Mouse (Mus musculus) gastrocnemius, adult 8-10 months (tissue): Measurements from ENCODE around the gene Cct4. TPM values are rescaled to one million over a fixed set of nuclear protein-coding genes. Genes with fewer than 3 reads are reported as not detected.

Source experiments
- DNase-seq, 2 experiments: peaks; one replicate each; pipeline ENCODE4 v3.0.0; 2022; ENCODE audit warnings: low spot score in 2 of 2
- total RNA-seq, 4 experiments: library from RNA; stranded (reverse); gene quantifications; 2 replicates each; pipeline ENCODE4 v1.2.4; 2022

Cct4 gene
- 100 to 1,000 TPM in 1 of 4 experiments, 10 to 100 TPM in 3; 81.4 to 104 (median 87.7) TPM for total RNA-seq

DNA sequence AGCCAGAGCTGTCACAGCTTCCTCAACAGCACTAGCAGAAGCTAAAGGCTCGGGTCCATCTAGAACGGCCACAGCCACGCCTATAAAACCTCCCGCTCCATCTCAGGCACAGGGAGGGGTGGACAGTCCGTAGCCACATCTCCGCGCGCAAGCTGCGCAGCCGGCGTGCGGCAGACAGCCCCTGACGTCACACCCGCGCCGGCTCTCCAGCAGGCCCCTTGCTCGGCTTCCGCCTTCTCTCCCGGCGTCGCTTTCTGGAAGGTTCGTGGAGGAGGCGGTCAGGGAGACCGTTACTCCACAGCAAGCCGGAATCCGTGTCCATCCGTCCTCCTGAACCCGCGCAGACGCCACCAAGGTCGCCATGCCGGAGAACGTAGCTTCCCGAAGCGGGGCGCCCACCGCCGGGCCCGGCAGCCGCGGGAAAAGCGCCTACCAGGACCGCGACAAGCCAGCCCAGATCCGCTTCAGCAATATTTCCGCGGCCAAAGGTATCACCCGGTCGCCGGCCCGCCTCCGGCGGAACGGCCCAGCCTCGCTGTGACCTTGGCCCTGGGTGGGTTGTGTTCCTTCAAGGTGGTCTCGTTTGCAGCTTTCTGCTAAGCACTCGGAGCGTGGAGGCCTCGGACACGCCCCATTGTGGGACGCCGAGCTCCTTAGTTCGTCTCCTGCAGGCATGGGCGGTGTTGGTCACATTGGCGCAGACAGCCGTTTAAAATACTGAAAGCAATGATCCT lies at the start of gene Cct4:
TSS of gene Cct4 (plus strand) at position 127 of the 734 bp plus-strand sequence.
- peak; percentile 83 to 87 for DNase-seq

- no peak for DNase-seq
Measured at GRCm38 (mm10) chr11:22949101-22949500, 41.2 kb upstream of the Cct4 start.

GRCm38 (mm10) chr11:22950131-22950530 lies 40.2 kb upstream of the Cct4 start:
- DNase-seq = no peak

GRCm38 (mm10) chr11:22952668-22953067 lies 37.7 kb upstream of the Cct4 start:
- DNase-seq = no peak

DNA sequence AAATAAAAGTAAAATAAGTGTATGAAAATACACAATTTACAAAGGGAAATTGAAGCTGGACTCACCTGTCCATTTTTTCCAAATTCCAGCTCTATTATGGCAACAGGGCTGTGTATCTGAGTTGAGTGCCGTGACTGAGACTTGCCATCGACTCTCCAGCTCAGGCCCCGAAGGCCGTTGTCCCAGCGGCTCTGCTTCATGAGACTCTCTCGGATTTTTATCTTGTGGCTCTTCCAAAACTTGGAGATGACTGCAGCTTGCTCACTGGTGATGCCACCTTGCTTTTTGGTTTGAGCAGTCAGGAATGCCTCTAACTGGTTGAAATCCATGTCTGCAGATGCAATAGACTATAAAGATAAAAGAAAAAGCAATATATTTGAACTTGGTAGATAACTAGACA lies 34.0 kb upstream of the Cct4 start:
- no peak for DNase-seq

DNA sequence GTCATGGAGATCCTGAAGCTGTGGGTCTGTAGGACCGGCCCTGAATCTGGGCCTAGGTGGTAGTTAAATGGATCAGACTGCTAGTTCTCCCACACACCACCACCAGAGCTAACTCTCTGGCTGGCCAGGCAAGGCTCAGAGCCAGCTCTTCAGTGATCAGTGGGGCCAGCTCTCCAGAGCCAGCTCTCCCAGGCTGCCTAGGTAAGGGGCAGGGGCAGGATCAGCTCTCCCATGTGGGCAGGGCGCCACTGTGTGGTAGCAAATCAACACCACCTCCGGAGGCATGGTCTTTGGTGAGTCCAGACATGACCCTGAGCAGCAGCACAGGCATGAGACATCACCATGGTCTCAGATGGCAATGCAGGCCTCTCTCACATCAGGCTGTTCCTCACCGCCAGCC lies 33.5 kb upstream of the Cct4 start:
- peak; percentile 9 to 48 for DNase-seq

DNA sequence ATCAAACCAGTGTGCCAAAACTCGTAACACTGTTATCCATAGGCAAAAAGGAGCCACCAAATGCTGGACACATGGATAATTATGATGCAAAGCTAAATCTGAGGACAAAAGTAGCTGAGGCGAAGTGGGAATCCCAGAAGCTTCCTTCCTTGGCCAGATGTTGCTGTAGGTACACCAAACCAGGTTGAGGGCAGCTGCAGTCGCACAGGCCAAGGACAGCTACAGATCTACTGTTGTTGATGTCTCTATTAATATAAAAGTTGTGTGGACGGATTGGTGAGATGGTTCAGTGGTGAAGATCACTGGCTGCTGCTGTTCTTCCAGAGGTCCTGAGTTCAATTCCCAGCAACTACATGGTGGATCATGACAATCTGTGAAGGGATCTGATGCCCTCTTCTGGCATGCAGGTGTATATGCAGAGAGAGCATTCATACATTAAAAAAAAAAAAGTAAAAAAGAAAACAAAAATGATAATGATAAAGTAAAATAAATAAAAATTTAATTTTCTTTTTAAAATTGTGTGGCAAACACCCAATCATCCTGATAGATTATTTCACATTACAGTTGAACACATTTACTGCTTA lies 32.4 kb upstream of the Cct4 start:
- DNase-seq = no peak

GRCm38 (mm10) chr11:22962101-22962500 lies 28.2 kb upstream of the Cct4 start:
- DNase-seq = no peak

- no peak for DNase-seq
Measured at GRCm38 (mm10) chr11:22964401-22964800, 25.9 kb upstream of the Cct4 start.

DNA sequence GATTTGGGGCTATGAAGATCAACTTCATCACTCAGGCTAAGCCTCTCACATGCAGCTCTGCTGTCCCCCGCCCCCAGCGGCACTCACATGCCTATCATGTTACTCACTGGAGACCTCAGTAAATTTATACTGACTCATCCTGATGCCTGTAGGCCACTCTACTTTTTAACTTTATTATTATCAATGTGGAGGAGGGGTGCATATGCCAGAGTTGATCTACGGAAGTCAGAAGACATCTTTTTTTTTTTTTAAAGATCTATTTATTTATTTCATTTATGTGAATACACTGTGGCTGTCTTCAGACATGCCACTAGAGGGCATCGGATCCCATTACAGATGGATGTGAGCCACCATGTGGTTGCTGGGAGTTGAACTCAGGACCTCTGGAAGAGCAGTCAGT lies 24.8 kb upstream of the Cct4 start:
- DNase-seq = no peak

GRCm38 (mm10) chr11:22969486-22969885 lies 20.8 kb upstream of the Cct4 start:
- no peak for DNase-seq

GRCm38 (mm10) chr11:22970546-22970945 lies 19.8 kb upstream of the Cct4 start:
- no peak for DNase-seq

- DNase-seq = peak; percentile 21 to 44
Measured at GRCm38 (mm10) chr11:22971835-22972709, 18.2 kb upstream of the Cct4 start, which contains the start of gene Zrsr1. Zrsr1 (plus strand) TSS chr11:22972005.

DNA sequence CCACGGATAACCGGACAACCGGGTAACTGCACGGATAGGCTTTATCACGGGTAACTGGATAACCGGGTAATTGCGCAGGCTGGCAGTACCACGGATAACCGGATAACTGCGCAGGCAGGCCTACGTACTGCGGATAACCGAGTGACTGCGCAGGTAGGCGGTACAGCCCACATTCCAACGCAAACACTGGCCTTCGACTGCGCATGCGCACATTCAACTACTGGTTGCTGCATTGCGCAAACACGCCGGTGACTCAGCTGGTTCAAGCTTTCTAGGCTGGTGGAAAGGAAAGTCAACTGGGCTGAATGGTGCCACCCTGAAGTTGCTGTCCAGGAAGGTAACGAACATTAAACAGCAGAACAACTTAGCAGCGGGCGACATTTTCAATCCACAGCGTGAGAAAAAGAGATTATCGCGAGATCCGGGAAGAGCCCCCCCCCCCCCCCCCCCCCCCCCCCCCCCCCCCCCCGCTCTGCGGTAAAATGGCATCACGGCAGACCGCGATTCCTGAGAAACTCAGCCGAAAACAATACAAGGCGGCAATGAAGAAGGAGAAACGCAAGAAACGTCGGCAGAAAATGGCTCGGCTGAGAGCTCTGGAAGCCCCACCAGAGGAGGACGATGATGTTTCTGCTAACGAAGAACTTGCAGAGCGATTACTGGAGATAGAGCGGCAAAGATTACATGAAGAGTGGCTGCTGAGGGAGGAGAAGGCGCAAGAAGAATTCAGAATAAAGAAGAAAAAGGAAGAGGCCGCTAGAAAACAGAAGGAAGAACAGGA lies 17.4 kb upstream of the Cct4 start:
- peak; percentile 58 to 70 for DNase-seq

GRCm38 (mm10) chr11:22973599-22973998 lies 16.7 kb upstream of the Cct4 start:
- DNase-seq = no peak

GRCm38 (mm10) chr11:22978215-22978614 lies 12.1 kb upstream of the Cct4 start:
- no peak for DNase-seq

DNA sequence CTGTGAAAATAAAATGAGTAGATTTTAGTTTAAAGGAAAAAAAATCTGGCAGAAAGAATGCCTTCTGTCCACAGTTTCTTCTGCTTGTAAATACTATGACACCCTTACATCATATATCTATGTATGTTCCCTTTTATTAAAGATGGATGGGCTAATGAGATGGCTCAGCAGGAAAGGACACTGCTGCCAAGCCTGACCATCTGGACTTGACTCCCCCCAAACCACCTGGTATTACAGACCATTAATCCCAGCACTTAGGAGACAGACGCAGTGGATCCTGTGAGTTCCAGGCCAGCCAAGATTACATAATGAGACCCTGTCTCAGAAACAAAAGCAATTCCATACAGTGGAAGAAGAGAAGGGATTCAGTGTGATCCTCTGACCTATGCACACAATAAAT lies 11.6 kb upstream of the Cct4 start:
- no peak for DNase-seq

DNA sequence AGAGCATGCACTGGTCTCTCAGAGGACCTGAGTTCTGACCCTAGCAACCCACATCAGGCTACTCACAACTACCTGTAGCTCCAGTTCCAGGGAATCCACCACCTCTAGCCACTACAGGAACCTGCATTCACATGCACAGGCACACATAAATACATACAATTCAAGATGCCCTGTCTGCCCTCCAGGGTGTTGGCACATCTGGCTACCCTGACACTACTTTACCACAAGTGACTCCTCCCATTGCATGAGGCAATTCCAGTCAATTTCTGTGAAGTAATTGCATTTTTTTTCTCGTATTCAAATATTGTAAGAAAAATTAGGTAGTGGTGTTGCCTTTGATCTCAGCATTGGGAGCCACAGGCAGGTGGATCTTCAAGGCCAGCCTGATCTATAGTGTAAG lies 11.1 kb upstream of the Cct4 start:
- no peak for DNase-seq

DNA sequence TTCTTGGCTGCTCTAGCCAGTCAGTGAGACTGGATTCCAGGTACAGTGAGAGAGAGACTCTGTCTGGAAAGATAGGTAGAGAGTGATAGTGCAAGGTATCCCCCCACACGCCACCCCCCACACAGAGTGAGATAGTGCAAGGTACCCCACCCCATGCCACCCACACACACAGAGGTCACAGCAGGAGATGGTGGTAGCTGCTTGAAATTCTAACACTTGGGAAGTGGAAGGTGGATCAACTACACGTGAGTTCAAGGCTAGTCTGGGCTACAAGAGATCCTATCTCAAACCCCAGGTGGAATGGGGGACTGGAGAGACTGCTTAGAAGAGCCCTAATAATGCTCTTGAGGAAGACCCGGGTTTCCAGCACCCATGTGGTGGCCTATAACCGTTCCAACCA lies 9.3 kb upstream of the Cct4 start:
- DNase-seq = no peak

GRCm38 (mm10) chr11:22981543-22981950 lies 8.8 kb upstream of the Cct4 start:
- no peak for DNase-seq
